Mouse (Mus musculus) bone marrow, adult 2 months (tissue): ENCODE results near the gene Slx1b.

Experiments
- CTCF ChIP-seq: fragments of 200-500 bp; IDR thresholded peaks from 2 replicates; pipeline ENCODE4 v1.5.1; 2011; ENCODE audit warnings: low read length, control low read depth; ENCODE audit not compliant: control insufficient read depth, insufficient read depth
- POLR2A ChIP-seq: fragments of 200-500 bp; IDR thresholded peaks from 2 replicates; pipeline ENCODE4 v1.6.1; 2011; ENCODE audit warnings: low read depth, mild to moderate bottlenecking, control low read depth, low read length, borderline replicate concordance; ENCODE audit not compliant: control insufficient read depth

DNA sequence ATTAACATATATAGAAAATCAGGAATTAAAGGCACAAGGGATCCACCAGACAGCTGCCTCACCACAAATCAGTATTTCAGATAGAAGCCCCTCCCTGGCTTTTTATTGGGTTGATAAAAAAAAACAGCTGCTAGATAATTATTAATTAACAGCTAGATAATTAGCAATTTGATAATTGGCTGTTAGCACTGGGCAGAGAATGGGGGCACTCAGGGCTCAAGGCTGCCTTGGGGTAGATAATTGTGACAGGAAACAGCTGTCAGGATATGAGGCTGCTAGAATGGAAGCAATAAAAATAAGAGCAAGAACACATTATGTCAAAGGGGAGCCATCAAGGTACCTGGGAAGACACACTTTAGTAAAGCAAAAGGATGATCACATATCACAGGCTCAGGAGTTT lies 50.7 kb downstream of the Slx1b start:
- TF ChIP-seq CTCF, result no peak
- no peak for TF ChIP-seq POLR2A
